Mouse (Mus musculus): ENCODE results near the gene 1700020L24Rik.

1700020L24Rik gene

DNA sequence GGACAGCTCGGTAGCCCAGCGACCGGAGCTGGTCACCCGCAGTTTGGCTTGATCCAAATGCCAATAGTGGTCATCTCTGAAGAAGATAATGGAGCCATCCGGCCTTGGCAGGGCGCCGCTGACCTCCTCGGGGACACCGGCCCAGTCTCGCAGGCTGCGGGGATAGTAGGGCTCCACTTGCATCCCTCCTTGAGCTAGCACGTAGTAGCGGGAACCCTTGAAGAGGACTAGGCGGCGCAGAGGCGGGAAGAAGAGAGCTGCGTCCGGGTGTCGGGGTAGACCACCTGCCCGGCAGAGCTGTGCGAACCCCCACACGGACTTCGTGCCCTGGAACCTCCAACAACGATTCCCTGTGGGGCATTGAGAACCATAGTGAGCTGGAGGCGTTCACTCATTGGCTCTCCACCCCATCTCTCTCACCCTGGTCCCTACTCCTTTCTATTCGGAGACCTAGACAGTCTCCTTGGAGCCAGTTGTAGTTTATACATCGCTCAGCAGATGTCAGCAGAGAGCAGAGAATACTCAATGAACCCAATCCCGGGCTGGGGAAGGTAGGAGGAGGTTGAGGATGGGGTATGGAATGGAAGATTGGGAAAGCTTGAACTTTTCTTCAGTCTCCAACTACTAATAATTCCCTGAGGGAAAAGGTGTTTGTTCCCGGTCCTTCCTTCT is 5.3 kb downstream of the 1700020L24Rik start:
- DNase-seq: peak; percentile 79

DNA sequence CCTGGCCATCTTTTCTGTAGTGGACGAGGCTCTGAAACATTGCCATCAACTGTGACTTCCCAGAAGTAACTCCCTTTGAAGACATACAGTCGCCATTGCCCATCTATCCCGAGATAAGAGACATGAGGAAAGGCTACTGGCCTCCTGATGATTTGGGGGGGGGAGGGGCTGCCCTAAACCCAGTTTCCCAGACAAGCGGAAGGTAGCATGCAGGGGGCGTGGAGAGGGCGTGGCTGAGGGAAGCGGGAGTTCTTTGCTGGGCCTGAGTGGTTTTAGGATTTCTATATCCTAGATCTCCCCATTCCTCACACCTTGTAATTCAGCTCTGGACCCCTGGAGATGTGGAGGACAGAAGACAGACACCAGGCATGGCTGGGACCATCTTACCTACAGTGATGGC is 6.3 kb downstream of the 1700020L24Rik start:
- DNase-seq: no peak

GRCm38 (mm10) chr11:83445001-83445400 is 7.5 kb downstream of the 1700020L24Rik start:
- no peak for DNase-seq

DNA sequence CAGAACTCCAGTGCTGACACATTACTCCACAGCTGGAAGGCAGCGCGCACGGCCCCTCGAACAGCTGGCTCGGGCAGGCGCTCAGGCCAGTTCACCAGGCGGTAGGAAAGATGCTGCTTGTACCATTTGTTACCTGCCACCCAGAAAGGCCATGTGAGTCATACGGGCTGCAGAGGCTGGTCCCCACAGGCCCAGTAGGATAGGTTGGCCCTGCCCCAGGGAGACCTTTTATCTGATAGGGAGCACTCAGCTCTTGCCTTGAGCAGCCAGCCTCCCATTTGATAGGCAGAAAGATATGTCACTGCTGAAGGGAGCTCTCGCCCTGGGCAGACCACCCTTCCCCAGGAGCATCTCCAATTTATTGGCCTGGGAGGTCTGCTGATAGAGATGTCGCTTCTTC is 10.1 kb downstream of the 1700020L24Rik start:
- no peak for DNase-seq

DNA sequence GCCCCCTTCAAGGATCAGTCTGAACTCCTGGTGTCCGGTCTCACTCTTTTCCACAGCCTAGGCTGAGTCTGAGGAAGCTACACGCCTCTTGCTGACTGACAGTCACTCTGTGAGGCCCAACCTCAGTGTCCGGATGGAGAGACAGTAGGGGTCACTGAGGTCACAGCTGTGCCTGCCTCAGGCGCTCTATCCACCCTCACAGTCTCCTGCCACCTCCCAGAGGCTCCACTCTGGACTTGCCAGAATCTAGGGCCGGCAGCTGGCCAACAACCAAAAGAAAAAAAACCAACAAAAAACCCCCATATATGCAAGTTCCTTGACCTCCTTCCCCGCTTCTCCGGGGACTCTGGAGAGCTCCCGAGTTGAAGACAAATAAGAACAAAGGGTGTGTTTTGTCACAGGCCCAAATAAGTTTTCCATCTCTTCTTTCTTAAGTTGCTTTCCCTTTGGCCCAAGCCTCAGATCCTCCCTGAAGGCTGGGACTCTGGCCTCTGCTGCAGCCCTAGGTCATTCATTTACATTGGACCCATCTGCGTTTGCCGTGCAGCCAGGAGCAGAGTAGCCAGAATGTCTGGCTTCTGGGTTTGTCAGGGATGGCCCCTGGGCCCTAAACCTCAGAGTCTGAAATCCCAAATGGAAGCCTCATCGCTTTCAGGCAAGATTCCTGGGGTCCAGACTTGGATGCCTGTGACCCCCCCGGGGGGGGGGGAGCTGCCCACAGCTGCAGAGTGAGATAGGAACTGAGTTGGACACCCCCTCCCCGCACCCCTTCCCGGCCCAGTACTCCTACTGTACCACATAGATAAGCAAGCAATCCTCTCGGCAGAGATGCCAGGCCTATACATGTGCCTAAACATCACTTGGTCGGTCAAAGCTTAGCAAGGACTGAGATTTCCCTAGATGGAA is 10.8 kb downstream of the 1700020L24Rik start:
- peak; percentile 34 for DNase-seq

DNA sequence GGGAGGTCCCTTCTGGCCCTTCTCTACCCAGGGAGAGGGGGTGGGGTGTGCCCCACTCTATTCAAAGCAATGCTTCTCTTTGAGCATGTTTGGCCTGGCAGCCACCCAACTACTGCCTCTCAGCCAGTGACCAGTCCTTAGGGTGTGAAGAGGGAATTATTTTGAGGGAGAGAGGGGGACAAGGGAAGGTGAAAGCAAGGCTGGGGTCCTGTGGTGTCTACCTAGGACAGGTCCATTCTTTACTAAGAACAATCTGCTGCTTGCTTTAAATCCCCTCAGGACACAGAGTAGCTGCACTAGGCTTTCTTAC is 11.4 kb downstream of the 1700020L24Rik start:
- DNase-seq: peak; percentile 34

GRCm38 (mm10) chr11:83449298-83449697 is 11.8 kb downstream of the 1700020L24Rik start:
- no peak for DNase-seq

GRCm38 (mm10) chr11:83450550-83450949 is 13.1 kb downstream of the 1700020L24Rik start:
- DNase-seq: no peak

DNA sequence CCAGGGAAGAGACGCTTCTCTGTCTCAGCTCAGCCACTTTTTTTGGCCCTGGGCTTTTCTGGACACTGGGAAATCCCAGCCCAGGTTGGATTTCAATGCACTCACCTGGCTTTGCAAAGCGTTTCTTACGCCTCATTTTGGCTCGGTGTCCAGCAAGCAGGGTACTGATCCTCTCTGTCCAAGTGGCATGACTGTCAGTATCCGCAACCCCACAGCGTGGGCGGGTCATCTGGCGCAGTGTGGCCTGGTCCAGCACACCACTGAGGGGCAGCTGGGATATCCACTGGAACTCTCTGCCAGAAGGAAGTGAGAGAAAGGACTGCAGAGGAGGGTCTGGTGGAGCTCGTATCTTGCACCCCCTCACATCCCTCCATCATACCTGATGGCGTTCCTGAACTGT is 13.8 kb downstream of the 1700020L24Rik start:
- DNase-seq: no peak

- peak; percentile 34 for DNase-seq
Measured at GRCm38 (mm10) chr11:83454548-83454947, 17.1 kb downstream of the 1700020L24Rik start.

- no peak for DNase-seq
Measured at GRCm38 (mm10) chr11:83455608-83456007, 18.1 kb downstream of the 1700020L24Rik start.

GRCm38 (mm10) chr11:83457257-83457656 is 19.8 kb downstream of the 1700020L24Rik start:
- no peak for DNase-seq

DNA sequence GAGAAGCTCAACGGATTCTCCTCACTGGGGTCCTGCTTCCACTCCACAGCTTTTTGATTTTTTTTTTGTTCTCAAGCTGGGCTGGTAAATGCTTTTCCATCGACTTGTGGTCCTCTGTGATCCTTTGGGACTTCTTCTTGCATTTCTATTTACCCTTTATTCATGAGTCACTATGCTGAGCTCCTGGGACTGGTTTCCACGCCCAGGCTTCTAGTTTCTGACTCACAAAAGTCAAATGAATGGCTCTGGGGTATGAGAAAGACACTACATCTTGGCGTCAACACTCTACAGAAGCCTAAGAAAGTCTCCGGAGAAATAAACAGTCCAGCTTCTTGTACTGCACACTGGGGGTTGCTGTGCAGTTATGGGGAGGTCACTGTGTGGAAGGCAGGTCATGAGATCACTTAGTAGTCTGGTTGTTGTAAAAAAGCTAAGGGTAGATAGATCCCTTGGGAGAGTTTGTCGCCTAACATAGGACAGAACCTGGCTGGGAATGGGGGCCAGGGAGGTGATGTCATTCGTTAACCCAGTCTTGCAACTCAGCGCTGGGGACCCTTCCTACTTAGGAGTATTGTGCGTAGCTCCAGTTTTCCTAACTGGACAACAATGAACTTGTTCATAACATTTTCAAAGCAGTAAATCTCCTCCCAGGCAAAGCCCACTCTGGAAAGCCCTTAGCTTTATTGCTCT is 20.6 kb downstream of the 1700020L24Rik start:
- DNase-seq: no peak

DNA sequence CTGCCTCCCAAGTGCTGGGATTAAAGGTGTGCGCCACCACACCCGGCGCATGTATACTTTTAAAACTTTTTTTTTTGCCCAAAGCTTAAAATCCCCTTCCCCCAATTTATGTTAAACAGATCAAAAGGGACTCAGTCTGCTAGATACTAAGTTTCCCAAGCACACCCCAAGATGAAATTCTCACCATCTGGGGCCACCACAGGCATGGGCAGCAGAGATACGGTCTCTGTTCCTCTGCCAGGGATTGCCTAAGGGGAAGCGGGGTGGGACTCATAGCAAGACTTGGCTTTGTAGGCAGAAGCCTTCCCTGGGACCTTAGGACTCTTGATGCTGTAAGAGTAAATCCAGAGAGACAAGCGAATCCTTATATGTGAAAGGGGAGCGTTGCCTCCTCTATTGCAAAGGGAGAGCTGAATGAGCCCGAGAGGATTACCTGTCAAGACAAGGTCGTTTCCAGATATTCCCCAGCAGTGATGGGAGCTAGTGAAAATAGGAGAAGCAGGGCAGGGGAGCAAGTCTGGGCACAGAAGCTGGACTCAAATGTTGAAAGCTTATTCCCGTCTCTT is 24.1 kb downstream of the 1700020L24Rik start:
- no peak for DNase-seq

GRCm38 (mm10) chr11:83462711-83463244 is 25.3 kb downstream of the 1700020L24Rik start, which contains the start of gene Mmp28:
TSS of gene Mmp28 (minus strand) at chr11:83463071.
- peak; percentile 81 for DNase-seq

- peak; percentile 60 for DNase-seq
Measured at GRCm38 (mm10) chr11:83465976-83466375, 28.5 kb downstream of the 1700020L24Rik start.

DNA sequence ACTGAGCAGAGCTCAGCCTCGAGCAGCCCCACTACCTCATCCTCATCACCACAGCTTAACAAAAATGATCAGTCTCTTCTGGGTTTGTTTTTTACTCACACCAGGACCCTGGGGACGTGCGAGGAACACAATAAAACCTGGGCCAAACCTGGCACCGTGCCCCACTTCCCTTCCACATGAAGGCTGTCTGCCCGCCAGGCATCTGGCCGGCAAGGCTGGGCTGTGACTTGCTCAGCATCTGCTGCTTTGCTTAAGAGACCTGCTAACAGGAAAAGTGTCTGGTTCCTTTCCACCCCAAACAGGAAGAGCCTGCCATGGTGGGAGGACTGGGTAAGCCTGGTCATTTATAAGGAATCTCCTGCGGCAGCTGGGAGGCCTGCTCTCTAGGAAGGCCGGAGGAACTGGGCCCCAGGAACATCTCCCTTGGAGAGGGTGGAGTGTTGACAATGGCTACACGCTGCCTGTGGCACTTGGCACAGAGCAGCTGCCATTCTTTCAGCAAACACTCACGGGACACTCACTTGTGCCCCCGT is 29.7 kb downstream of the 1700020L24Rik start:
- DNase-seq: peak; percentile 75

- DNase-seq: no peak
Measured at GRCm38 (mm10) chr11:83468765-83469164, 31.3 kb downstream of the 1700020L24Rik start.

DNA sequence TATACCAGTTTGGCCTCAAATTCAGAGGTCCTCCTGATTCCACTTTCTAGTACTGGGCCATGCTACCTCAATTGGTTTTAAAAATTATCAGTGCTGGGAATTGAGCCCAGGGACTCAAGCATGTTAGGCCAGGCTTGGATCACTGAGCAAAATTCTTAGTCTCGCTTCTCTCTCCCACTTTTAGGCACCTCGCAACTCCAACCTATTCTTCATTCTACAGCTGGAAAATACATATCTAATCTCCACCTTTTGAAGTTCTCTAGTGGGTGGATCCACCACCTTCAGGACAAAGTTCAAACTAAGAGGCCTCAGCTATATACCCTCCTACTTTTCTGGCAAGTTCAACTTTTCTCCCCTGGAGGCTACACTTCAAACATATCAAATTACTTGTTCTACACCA is 34.3 kb downstream of the 1700020L24Rik start:
- no peak for DNase-seq

- peak; percentile 98 for DNase-seq
Measured at GRCm38 (mm10) chr11:83472324-83473234, 35.1 kb downstream of the 1700020L24Rik start, which contains the start of gene Taf15. TSS of gene Taf15 (plus strand) at chr11:83473086.

DNA sequence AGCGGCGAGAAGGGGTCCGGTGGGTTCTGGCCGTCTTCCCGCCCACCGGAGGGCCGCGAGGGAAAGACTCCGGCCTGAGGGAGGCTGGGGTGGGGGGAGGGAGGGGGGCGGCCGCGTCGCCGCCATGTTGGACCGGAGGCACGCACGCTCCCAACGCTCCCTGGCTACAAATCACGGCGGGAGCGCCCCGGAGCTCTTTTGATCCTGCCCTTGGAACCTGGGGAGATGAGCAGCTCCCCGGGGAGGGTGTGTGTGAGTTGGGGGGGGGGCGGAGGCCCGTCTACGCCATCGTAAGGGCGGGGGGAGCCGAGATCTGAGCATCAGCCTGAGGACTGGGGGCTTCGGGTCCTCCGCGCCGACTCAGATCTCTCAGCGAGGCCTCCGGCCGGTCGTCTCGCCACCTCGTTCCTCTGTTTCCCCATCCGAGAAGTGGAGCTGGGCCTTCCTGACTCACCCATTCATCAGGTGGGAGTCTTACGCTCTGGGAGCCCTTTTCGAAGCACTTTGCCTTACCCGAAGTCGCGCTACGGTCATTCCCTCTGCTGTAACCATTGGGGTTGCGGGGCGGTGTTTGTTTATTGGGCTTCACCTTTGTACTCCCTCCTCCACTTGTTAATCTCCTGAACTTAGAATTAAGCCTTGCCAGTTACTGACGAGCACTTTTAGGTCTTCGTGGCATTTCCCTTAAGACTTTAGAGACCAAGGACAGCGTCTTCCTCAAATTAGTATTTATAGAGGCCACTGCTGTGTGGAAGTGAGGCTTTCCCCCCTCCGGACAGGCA is 35.9 kb downstream of the 1700020L24Rik start:
- peak; percentile 54 for DNase-seq
